8 mouse cellular contexts compared by ENCODE assay signal in genomic region chr7:135651831-135652511, GRCm38 (mm10).
DNase-seq lines count a peak whose midpoint lies in the region; ATAC-seq and TF ChIP-seq lines count a peak whose summit lies in the region.

No protein-coding gene starts in this region.

- ATAC-seq in kidney, embryonic 14.5 days (ENCODE audit: low FRiP score, low TSS enrichment), result no peak
- ATAC-seq in heart, postnatal 0 days (ENCODE audit: insufficient read depth, low read depth), result no peak
- no peak for ATAC-seq in liver, embryonic 15.5 days (ENCODE audit: insufficient read depth)

- no peak for TF ChIP-seq EP300 in heart, postnatal 0 days (IDR thresholded peaks at IDR 0.05; ENCODE audit: low read depth)

- H3K36me3 ChIP-seq in kidney, adult 2 months (ENCODE audit: control insufficient read depth, insufficient read depth, low read length), result no peaks in the 10 kb centered on the region
- H3K36me3 ChIP-seq in kidney, embryonic 14.5 days (ENCODE audit: control insufficient read depth, insufficient read depth, low read length), result no peaks in the 10 kb centered on the region
- H3K36me3 ChIP-seq in heart, postnatal 0 days (replicated peaks; ENCODE audit: control insufficient read depth, insufficient read depth, low read length), result no peaks in the 10 kb centered on the region; the same call in 1 of the 2 replicates
- H3K36me3 ChIP-seq in liver, embryonic 15.5 days (replicated peaks), result peaks cover 6% of the 10 kb centered on the region; the same call in 1 of the 2 replicates

- TF ChIP-seq CTCF in kidney, adult 2 months (conservative IDR thresholded peaks at IDR 0.05; ENCODE audit: insufficient read depth, insufficient read length, low read depth, low read length), result no peak
- TF ChIP-seq CTCF in heart, postnatal 0 days (IDR thresholded peaks at IDR 0.05; ENCODE audit: low read depth), result no peak

- H3K4me3 ChIP-seq in kidney, adult 2 months (ENCODE audit: insufficient read depth, low read depth, low read length), result peak overlapping the region; percentile 33
- H3K4me3 ChIP-seq in kidney, embryonic 14.5 days (ENCODE audit: low read length), result no peak overlapping the region
- H3K4me3 ChIP-seq in heart, postnatal 0 days (ENCODE audit: low read depth, low read length), result peak overlapping the region; percentile 35
- peak overlapping the region; percentile 35 for H3K4me3 ChIP-seq in liver, embryonic 15.5 days (replicated peaks)

- peak; percentile 26 for DNase-seq in kidney, adult 2 months
- DNase-seq in heart, postnatal 0 days (ENCODE audit: low spot score), result no peak
- DNase-seq in spleen, postnatal 4 days (ENCODE audit: low spot score in 2 of 2), result peak; percentile 38 to 76
- DNase-seq in embryo, embryonic 11 days, result no peak
- DNase-seq in left cerebral cortex, adult 18-20 months (ENCODE audit: low spot score in 2 of 2), result no peak
- no peak for DNase-seq in ovary, postnatal 14 days (ENCODE audit: low spot score)

- H3K9ac ChIP-seq in kidney, embryonic 14.5 days (ENCODE audit: low read depth, low read length), result no peak overlapping the region
- no peak overlapping the region; the same call in 1 of the 2 replicates for H3K9ac ChIP-seq in heart, postnatal 0 days (replicated peaks; ENCODE audit: low read depth, low read length)
- H3K9ac ChIP-seq in liver, embryonic 15.5 days, result no peak overlapping the region

- TF ChIP-seq POLR2A in kidney, adult 2 months (IDR thresholded peaks at IDR 0.05; ENCODE audit: low read depth, low read length), result no peak

- WGBS in kidney, adult 2 months, result 45% methylated on average over 18 of the region's 18 CpGs
- WGBS in kidney, embryonic 14.5 days, result 58% methylated on average over 18 of the region's 18 CpGs
- WGBS in heart, postnatal 0 days, result 46% methylated on average over 18 of the region's 18 CpGs
- 36% methylated on average over 18 of the region's 18 CpGs for WGBS in liver, embryonic 15.5 days (ENCODE audit: insufficient replicate concordance)

- no peak overlapping the region for H3K27ac ChIP-seq in kidney, adult 2 months (ENCODE audit: insufficient read depth, low read depth, low read length)
- no peak overlapping the region for H3K27ac ChIP-seq in kidney, embryonic 14.5 days (ENCODE audit: low read depth, low read length)
- peak overlapping the region; percentile 57; the same call in 1 of the 2 replicates for H3K27ac ChIP-seq in heart, postnatal 0 days (ENCODE audit: low read depth)
- peak overlapping the region; percentile 29; the same call in 1 of the 2 replicates for H3K27ac ChIP-seq in liver, embryonic 15.5 days (replicated peaks)

- H3K9me3 ChIP-seq in kidney, embryonic 14.5 days (ENCODE audit: control insufficient read depth, low read length), result no peaks in the 10 kb centered on the region
- no peaks in the 10 kb centered on the region for H3K9me3 ChIP-seq in heart, postnatal 0 days (replicated peaks; ENCODE audit: control insufficient read depth, low read length)
- H3K9me3 ChIP-seq in liver, embryonic 15.5 days (replicated peaks), result no peaks in the 10 kb centered on the region

- no peak overlapping the region; the same call in 1 of the 2 replicates for H3K4me2 ChIP-seq in kidney, embryonic 14.5 days (replicated peaks; ENCODE audit: low read depth, low read length)
- peak overlapping the region; percentile 49 for H3K4me2 ChIP-seq in heart, postnatal 0 days (ENCODE audit: low read depth, low read length)
- peak overlapping the region; percentile 39 for H3K4me2 ChIP-seq in liver, embryonic 15.5 days

- H3K4me1 ChIP-seq in kidney, adult 2 months (ENCODE audit: control insufficient read depth, insufficient read depth, low read length), result no peaks in the 10 kb centered on the region
- no peaks in the 10 kb centered on the region for H3K4me1 ChIP-seq in kidney, embryonic 14.5 days (ENCODE audit: control insufficient read depth, insufficient read depth, low read length)
- no peaks in the 10 kb centered on the region for H3K4me1 ChIP-seq in heart, postnatal 0 days (ENCODE audit: control insufficient read depth, insufficient read depth)
- H3K4me1 ChIP-seq in liver, embryonic 15.5 days (replicated peaks), result peaks cover 7% of the 10 kb centered on the region; the same call in 1 of the 2 replicates

- H3K27me3 ChIP-seq in kidney, adult 2 months (replicated peaks; ENCODE audit: control insufficient read depth, insufficient read depth, low read length), result no peaks in the 10 kb centered on the region
- no peaks in the 10 kb centered on the region for H3K27me3 ChIP-seq in kidney, embryonic 14.5 days (ENCODE audit: control insufficient read depth, insufficient read depth, low read length)
- no peaks in the 10 kb centered on the region for H3K27me3 ChIP-seq in heart, postnatal 0 days (ENCODE audit: control insufficient read depth, insufficient read depth, low read length)
- H3K27me3 ChIP-seq in liver, embryonic 15.5 days, result no peaks in the 10 kb centered on the region

Comparison
In these comparisons a context has a peak if more than half of its experiments do, and no peak if none do; other contexts are left out.
1. DNase-seq: peak in kidney, adult 2 months (single experiment) and spleen, postnatal 4 days (2 of 2); none in heart, postnatal 0 days (single experiment), embryo, embryonic 11 days (single experiment), left cerebral cortex, adult 18-20 months (0 of 2) and ovary, postnatal 14 days (single experiment).
2. H3K27ac ChIP-seq: peak in heart, postnatal 0 days (single experiment) and liver, embryonic 15.5 days (single experiment); none in kidney, adult 2 months (single experiment) and kidney, embryonic 14.5 days (single experiment).